Mouse (Mus musculus) kidney, embryonic 16.5 days (tissue): ENCODE results near the gene Nap1l2. TPM values are rescaled to one million over a fixed set of nuclear protein-coding genes. Genes with fewer than 3 reads are reported as not detected.

Source experiments
- polyA plus RNA-seq: library from polyadenylated mRNA; unstranded; fragments of >200 nt; fragmentation: Nextera tagmentation; extraction: Ambion mirVana; gene quantifications from 2 replicates; pipeline ENCODE4 v1.2.1, GENCODE M21; 2015

Nap1l2 gene
- polyA plus RNA-seq, 1 experiment from 2014 or later = 0.99 TPM

Other genes with a start within 250 kb of the Nap1l2 start
- not detected in 2 replicates for gene Cdx4, start 134.8 kb upstream of the Nap1l2 start, polyA plus RNA-seq
- gene Chic1, start 169.8 kb upstream of the Nap1l2 start, polyA plus RNA-seq = 3.0 and 4.3 TPM in 2 replicates
- gene Tsx, start 227.8 kb upstream of the Nap1l2 start, polyA plus RNA-seq = 0.20 and 0.67 TPM in 2 replicates
- gene Gm26992, start 235.4 kb upstream of the Nap1l2 start, polyA plus RNA-seq = not detected in 2 replicates